Mouse (Mus musculus) adrenal gland, postnatal 4 days (tissue): Measurements from ENCODE around the gene Tlr5. TPM values are rescaled to one million over a fixed set of nuclear protein-coding genes. Genes with fewer than 3 reads are reported as not detected.

Experiments used
- DNase-seq, 2 experiments: peaks; one replicate each; pipeline ENCODE4 v3.0.0; 2021 to 2022; ENCODE audit warnings: low spot score in 2 of 2, mixed read lengths in 2 of 2
- total RNA-seq, 2 experiments: library from RNA; stranded (reverse); gene quantifications; 2 replicates each; pipeline ENCODE4 v1.2.3; 2021

The Tlr5 gene
- total RNA-seq, 2 experiments from 2014 or later = 1.6 to 1.8 TPM

DNA sequence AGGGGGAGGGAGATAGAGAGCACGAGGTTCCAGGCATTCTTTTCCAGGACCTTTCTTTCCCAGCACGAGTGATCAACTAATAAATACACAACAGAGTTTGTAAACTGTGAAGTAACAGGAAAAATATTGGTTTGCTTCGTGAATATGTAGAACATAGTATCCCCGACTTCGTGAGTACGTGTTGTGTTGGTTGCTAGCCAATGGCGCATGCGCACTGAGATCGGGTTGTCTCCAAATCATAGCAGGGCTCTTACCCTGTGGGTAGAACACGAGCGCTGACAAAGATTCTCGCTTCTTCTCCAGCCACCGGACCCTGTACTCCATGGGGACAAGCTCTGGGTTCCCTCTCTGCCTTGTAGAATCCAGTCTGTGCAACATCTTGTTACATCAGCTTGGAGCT, 33.2 kb downstream of the Tlr5 start:
- DNase-seq = no peak

GRCm38 (mm10) chr1:182988646-182989045, 34.1 kb downstream of the Tlr5 start:
- no peak for DNase-seq

- DNase-seq = no peak
Measured at GRCm38 (mm10) chr1:182990092-182990762, 35.6 kb downstream of the Tlr5 start.

DNA sequence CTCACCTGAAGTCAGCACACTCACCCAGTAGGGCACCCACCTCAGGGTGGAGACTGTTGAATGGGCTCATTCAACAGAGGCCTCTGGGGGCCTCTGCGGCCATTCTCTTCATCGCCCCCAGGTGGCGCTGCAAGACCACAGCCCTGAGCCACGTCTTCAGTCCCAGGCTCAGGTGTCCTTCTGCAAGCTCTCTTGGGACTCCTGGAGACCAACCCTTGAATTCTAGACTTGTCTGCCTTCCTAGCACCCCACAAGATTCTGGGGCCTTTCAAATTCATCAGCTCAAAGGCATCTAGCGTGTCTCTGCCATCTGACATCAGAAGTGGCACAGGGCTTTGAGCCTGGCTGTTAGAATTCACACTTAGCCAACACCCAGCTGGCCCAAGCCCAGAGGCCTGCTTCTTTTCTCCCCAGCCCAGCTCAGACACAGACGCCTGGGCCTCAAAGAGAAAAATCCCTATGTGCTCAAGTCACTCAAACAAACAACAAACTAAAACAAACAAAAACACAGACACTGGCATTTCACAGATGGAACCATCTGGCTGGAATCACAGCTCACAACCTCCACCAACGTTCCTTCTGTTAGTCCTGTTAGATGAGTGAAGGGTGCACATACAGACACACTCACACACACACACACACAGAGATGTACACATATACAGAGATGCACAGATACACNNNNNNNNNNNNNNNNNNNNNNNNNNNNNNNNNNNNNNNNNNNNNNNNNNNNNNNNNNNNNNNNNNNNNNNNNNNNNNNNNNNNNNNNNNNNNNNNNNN, 36.6 kb downstream of the Tlr5 start:
- peak; percentile 35 to 37 for DNase-seq

Other genes starting within 250 kb of the Tlr5 start
- gene Ccdc185, start 205.6 kb upstream of the Tlr5 start, total RNA-seq = not detected
- 1 to 10 TPM; 7.9 to 9.6 TPM for gene Susd4, start 190.9 kb upstream of the Tlr5 start, total RNA-seq